8 mouse cellular contexts compared by ENCODE assay signal in the genomic region with DNA sequence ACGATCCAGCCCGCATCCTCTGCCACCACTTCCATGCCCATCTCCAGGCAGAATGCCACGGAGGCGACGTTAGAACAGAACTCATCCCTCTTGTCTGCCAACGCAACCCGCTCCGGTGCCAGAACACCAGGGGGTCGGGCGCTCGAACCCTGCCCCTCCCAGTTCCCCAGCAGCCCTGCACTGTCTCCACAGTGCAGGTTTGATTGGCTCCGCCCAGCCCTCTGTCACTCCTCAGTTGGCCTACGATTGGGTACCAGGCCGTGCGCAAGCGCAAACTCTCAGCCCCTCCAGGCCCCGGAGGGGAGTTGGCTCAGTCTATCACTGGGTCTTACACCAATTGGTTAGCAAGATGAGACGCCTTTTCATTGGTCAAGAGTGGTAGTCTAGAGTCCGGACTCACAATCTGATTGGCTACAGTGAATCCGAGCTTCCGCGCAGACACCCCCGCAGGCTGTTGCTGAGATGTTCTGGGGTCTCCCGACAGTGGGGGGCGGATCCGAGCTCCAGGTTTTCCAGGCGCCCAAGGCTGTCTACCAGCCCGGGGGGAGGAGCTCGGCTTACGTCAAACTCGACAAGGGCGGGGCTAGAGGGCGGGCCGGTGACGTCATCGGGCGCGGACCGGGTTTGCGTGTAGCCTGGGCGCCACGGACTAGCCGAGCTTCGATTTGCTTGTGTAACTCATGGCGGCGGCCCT. TPM values are rescaled to one million over a fixed set of nuclear protein-coding genes. Genes with fewer than 3 reads are reported as not detected.
A peak's percentile ranks its signal among the peaks of the same experiment; 100 is the strongest.
DNase-seq lines count a peak whose midpoint lies in the region; ATAC-seq lines count a peak whose summit lies in the region.

No protein-coding gene starts in this region.

- H3K9me3 ChIP-seq in hindbrain, embryonic 14.5 days (ENCODE audit: control insufficient read depth, low read length): no peaks in the 10 kb centered on the region

- peak overlapping the region; percentile 84 for H3K9ac ChIP-seq in hindbrain, embryonic 14.5 days

- peak overlapping the region; percentile 100 for H3K27ac ChIP-seq in hindbrain, embryonic 14.5 days

- peaks cover 25% of the 10 kb centered on the region for H3K4me1 ChIP-seq in hindbrain, embryonic 14.5 days (replicated peaks; ENCODE audit: control insufficient read depth, insufficient read depth, low read length)

- H3K36me3 ChIP-seq in hindbrain, embryonic 14.5 days (replicated peaks; ENCODE audit: control insufficient read depth, insufficient read depth): no peaks in the 10 kb centered on the region

- peak overlapping the region; percentile 59 for H3K4me3 ChIP-seq in hindbrain, embryonic 14.5 days (replicated peaks; ENCODE audit: low read length)

- H3K27me3 ChIP-seq in hindbrain, embryonic 14.5 days (ENCODE audit: control insufficient read depth, insufficient read depth, low read length): no peaks in the 10 kb centered on the region

- H3K4me2 ChIP-seq in hindbrain, embryonic 14.5 days (replicated peaks): peak overlapping the region; percentile 73

- ATAC-seq in hindbrain, embryonic 14.5 days (ENCODE audit: low FRiP score): peak; percentile 96

- under 1% methylated on average over 45 of the region's 46 CpGs for WGBS in hindbrain, embryonic 14.5 days

- DNase-seq in WW6 (ENCODE audit: low read depth, low spot score): peak; percentile 93
- peak; percentile 99 to 100 for DNase-seq in cerebellum, postnatal 25 days
- DNase-seq in frontal cortex, postnatal 25 days (ENCODE audit: low spot score in 2 of 2): peak; percentile 98 to 99
- peak; percentile 99 for DNase-seq in hindbrain, embryonic 14.5 days (ENCODE audit: low spot score)
- peak; percentile 98 for DNase-seq in layer of hippocampus, postnatal 36 days
- peak; percentile 99 for DNase-seq in lung, postnatal 36 days
- peak; percentile 98 for DNase-seq in right cerebral cortex, adult 18-20 months
- DNase-seq in urinary bladder, postnatal 25 days (ENCODE audit: low spot score): peak; percentile 98

RNA-seq across cellular contexts. Expression of a gene that starts 0.8 kb away (rescaled TPM):
- 25.8 and 29.0 TPM in 2 replicates for polyA plus RNA-seq in hindbrain, embryonic 14.5 days (2014; fragmentation: Nextera tagmentation; extraction: Ambion mirVana)
- total RNA-seq in layer of hippocampus, postnatal 36 days (2021): 10 to 100 TPM; 85.6 to 89.7 TPM

Comparison
In these comparisons a context has a peak if more than half of its experiments do, and no peak if none do; other contexts are left out.
1. Peak in every context shown above with its lines: DNase-seq, ATAC-seq, H3K4me3 ChIP-seq and H3K27ac ChIP-seq.